Mouse (Mus musculus): Measurements from ENCODE around the gene Dnajc2.
A peak's percentile ranks its signal among the peaks of the same experiment; 100 is the strongest.

Dnajc2 gene

GRCm38 (mm10) chr5:21785053-21785452, at the start of gene Dnajc2, which contains the start of gene Psmc2:
TSS of gene Dnajc2 (minus strand) at chr5:21785251.
TSS of gene Psmc2 (plus strand) at chr5:21785283.
- peak; percentile 95 for DNase-seq (ENCODE audit: low spot score in 2 of 2)

GRCm38 (mm10) chr5:21831761-21832160, 46.7 kb upstream of the Dnajc2 start:
- no peak for DNase-seq (ENCODE audit: low spot score in 2 of 2)

GRCm38 (mm10) chr5:21828855-21829254, 43.8 kb upstream of the Dnajc2 start:
- DNase-seq (ENCODE audit: low spot score in 2 of 2), result peak; percentile 45 to 61

- no peak for DNase-seq (ENCODE audit: low spot score in 2 of 2)
Observed at GRCm38 (mm10) chr5:21827643-21828042, 42.6 kb upstream of the Dnajc2 start.

- DNase-seq (ENCODE audit: low spot score in 2 of 2), result no peak
Observed at GRCm38 (mm10) chr5:21826370-21826769, 41.3 kb upstream of the Dnajc2 start.

GRCm38 (mm10) chr5:21813994-21814393, 28.9 kb upstream of the Dnajc2 start:
- peak; percentile 43 to 55 for DNase-seq (ENCODE audit: low spot score in 2 of 2)

- no peak for DNase-seq (ENCODE audit: low spot score in 2 of 2)
Observed at GRCm38 (mm10) chr5:21810924-21811323, 25.9 kb upstream of the Dnajc2 start.

GRCm38 (mm10) chr5:21804837-21805236, 19.8 kb upstream of the Dnajc2 start:
- no peak for DNase-seq (ENCODE audit: low spot score in 2 of 2)

- DNase-seq (ENCODE audit: low spot score in 2 of 2), result no peak
Observed at GRCm38 (mm10) chr5:21803691-21804188, 18.7 kb upstream of the Dnajc2 start.

GRCm38 (mm10) chr5:21802907-21803306, 17.9 kb upstream of the Dnajc2 start:
- no peak for DNase-seq (ENCODE audit: low spot score in 2 of 2)

- DNase-seq (ENCODE audit: low spot score in 2 of 2), result no peak
Observed at GRCm38 (mm10) chr5:21792166-21792565, 7.1 kb upstream of the Dnajc2 start.

GRCm38 (mm10) chr5:21789061-21789460, 4.0 kb upstream of the Dnajc2 start:
- DNase-seq (ENCODE audit: low spot score in 2 of 2), result no peak

GRCm38 (mm10) chr5:21787186-21788105, 2.4 kb upstream of the Dnajc2 start:
- no peak for DNase-seq (ENCODE audit: low spot score in 2 of 2)

GRCm38 (mm10) chr5:21786258-21787185, 1.5 kb upstream of the Dnajc2 start:
- peak; percentile 95 to 97 for DNase-seq (ENCODE audit: low spot score in 2 of 2)

- no peak for DNase-seq (ENCODE audit: low spot score in 2 of 2)
Observed at GRCm38 (mm10) chr5:21785776-21786175, 725 bp upstream of the Dnajc2 start.

- peak in 1 of 2 experiments; percentile 37 for DNase-seq (ENCODE audit: low spot score in 2 of 2)
Observed at GRCm38 (mm10) chr5:21784161-21785052, 644 bp downstream of the Dnajc2 start.

- DNase-seq (ENCODE audit: low spot score in 2 of 2), result no peak
Observed at GRCm38 (mm10) chr5:21776491-21776890, 8.6 kb downstream of the Dnajc2 start.

- no peak for DNase-seq (ENCODE audit: low spot score in 2 of 2)
Observed at GRCm38 (mm10) chr5:21769841-21770240, 15.2 kb downstream of the Dnajc2 start.

- DNase-seq (ENCODE audit: low spot score in 2 of 2), result no peak
Observed at GRCm38 (mm10) chr5:21768506-21768905, 16.5 kb downstream of the Dnajc2 start.

GRCm38 (mm10) chr5:21745966-21746365, 39.1 kb downstream of the Dnajc2 start:
- no peak for DNase-seq (ENCODE audit: low spot score in 2 of 2)

GRCm38 (mm10) chr5:21744651-21745050, 40.4 kb downstream of the Dnajc2 start:
- no peak for DNase-seq (ENCODE audit: low spot score in 2 of 2)

Data from right cerebral cortex, postnatal 10 days (tissue).